Mouse (Mus musculus): ENCODE measurements around the gene Gtf2h4.
A peak's percentile ranks its signal among the peaks of the same experiment; 100 is the strongest.

DNA sequence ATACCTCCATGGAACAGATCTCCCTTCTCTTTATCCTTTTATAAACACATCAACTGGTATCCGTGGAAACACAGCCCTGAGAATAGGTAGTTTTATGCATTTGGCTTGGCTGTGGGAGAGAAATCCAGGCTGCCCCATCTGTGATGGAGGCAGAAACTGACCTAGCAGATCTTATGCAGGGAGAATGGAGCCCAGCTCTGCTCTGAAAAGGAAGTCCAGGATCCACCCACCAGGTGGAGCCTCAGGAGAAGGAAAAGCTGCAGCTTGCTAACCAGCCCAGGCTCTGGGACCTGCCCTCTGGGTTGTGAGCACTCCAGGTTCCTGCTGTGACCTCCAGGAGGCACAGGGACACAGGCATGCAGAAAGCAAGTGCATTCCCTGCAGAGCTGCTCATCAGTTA lies 39.5 kb downstream of the Gtf2h4 start:
- TF ChIP-seq CTCF (IDR thresholded peaks at IDR 0.05; ENCODE audit: low read depth, low read length), result peak; percentile 64
- no peak for TF ChIP-seq POLR2A (IDR thresholded peaks at IDR 0.05; ENCODE audit: insufficient read depth, low read length)
